ENCODE assay signal across 25 mouse cellular contexts in genomic region chr2:144836667-144837311, GRCm38 (mm10). TPM values are rescaled to one million over a fixed set of nuclear protein-coding genes. Genes with fewer than 3 reads are reported as not detected.
A peak's percentile ranks its signal among the peaks of the same experiment; 100 is the strongest.
DNase-seq lines count a peak whose midpoint lies in the region; ATAC-seq lines count a peak whose summit lies in the region.
"Had no signal": no experiment of that assay in that cellular context is flagged by ENCODE, and none has a peak within 500 bp of the region (broad histone marks: within the 10 kb centered on the region; RNA-seq: fewer than 3 reads in every experiment).

No protein-coding gene starts in this region.

- WGBS in kidney, embryonic 15.5 days = 60% methylated on average over 5 of the region's 5 CpGs
- 89% methylated on average over 5 of the region's 5 CpGs for WGBS in limb, embryonic 11.5 days
- WGBS in limb, embryonic 10.5 days = 92% methylated on average over 5 of the region's 5 CpGs
- 63% methylated on average over 5 of the region's 5 CpGs for WGBS in intestine, embryonic 15.5 days
- whole genome bisulfite sequencing in forebrain, embryonic 16.5 days = 94% methylated on average over 5 of the region's 5 CpGs

- H3K9me3 ChIP-seq in kidney, embryonic 15.5 days (replicated peaks) = no peaks in the 10 kb centered on the region
- H3K9me3 ChIP-seq in limb, embryonic 11.5 days (ENCODE audit: control insufficient read depth, low read length) = no peaks in the 10 kb centered on the region
- no peaks in the 10 kb centered on the region for H3K9me3 ChIP-seq in limb, embryonic 10.5 days (replicated peaks)
- H3K9me3 ChIP-seq in intestine, embryonic 15.5 days = no peaks in the 10 kb centered on the region
- H3K9me3 ChIP-seq in forebrain, embryonic 16.5 days (ENCODE audit: control insufficient read depth, low read length) = no peaks in the 10 kb centered on the region
- H3K9me3 ChIP-seq: forebrain, embryonic 13.5 days; heart, embryonic 15.5 days; liver, embryonic 12.5 days; midbrain, embryonic 13.5 days had no signal

- peak; percentile 70 for ATAC-seq in kidney, embryonic 15.5 days (replicated peaks; ENCODE audit: low FRiP score)
- no peak for ATAC-seq in limb, embryonic 11.5 days (ENCODE audit: insufficient number of reproducible peaks, low FRiP score, low TSS enrichment, low read depth)
- ATAC-seq in intestine, embryonic 15.5 days = peak; percentile 56
- no peak for ATAC-seq in forebrain, embryonic 16.5 days
- ATAC-seq: activated CD4-positive, CD25-positive, alpha-beta regulatory T cell, adult 4 months; forebrain, embryonic 13.5 days; hindbrain, postnatal 0 days; liver, embryonic 12.5 days; midbrain, embryonic 13.5 days had no signal

- DNase-seq in kidney, adult 9 months = no peak
- DNase-seq in limb, embryonic 11.5 days (ENCODE audit: low spot score) = peak; percentile 15
- no peak for DNase-seq in limb, embryonic 10.5 days (ENCODE audit: low spot score)
- DNase-seq in ES-CJ7 (ENCODE audit: low read depth, low spot score) = peak; percentile 0
- no peak for DNase-seq in thymus, postnatal 4 days
- DNase-seq: adrenal gland, adult 8-10 months; cerebellum, adult 2 months; cerebellum, postnatal 25 days; heart, postnatal 4 days; left cerebral cortex, postnatal 4 days; lung, adult 2 months had no signal

- peaks cover 17% of the 10 kb centered on the region for H3K4me1 ChIP-seq in kidney, embryonic 15.5 days
- no peaks in the 10 kb centered on the region for H3K4me1 ChIP-seq in limb, embryonic 11.5 days (ENCODE audit: control insufficient read depth, insufficient read depth, low read length)
- H3K4me1 ChIP-seq in limb, embryonic 10.5 days = no peaks in the 10 kb centered on the region
- no peaks in the 10 kb centered on the region for H3K4me1 ChIP-seq in intestine, embryonic 15.5 days (replicated peaks)
- no peaks in the 10 kb centered on the region for H3K4me1 ChIP-seq in forebrain, embryonic 16.5 days (replicated peaks; ENCODE audit: control insufficient read depth, insufficient read depth, low read length)
- H3K4me1 ChIP-seq: forebrain, embryonic 13.5 days; heart, embryonic 15.5 days; liver, embryonic 12.5 days; megakaryocyte, embryonic 14.5 days; midbrain, embryonic 13.5 days had no signal

- no peak overlapping the region for H3K4me3 ChIP-seq in kidney, embryonic 15.5 days (replicated peaks)
- H3K4me3 ChIP-seq in limb, embryonic 11.5 days (ENCODE audit: low read depth, low read length) = no peak overlapping the region
- no peak overlapping the region for H3K4me3 ChIP-seq in limb, embryonic 10.5 days
- no peak overlapping the region for H3K4me3 ChIP-seq in intestine, embryonic 15.5 days (replicated peaks)
- H3K4me3 ChIP-seq in forebrain, embryonic 16.5 days (replicated peaks; ENCODE audit: low read length) = no peak overlapping the region
- H3K4me3 ChIP-seq: forebrain, embryonic 13.5 days; gastrocnemius, adult 2 months; heart, embryonic 15.5 days; liver, embryonic 12.5 days; megakaryocyte, embryonic 14.5 days; midbrain, embryonic 13.5 days had no signal

- no peak overlapping the region for H3K4me2 ChIP-seq in kidney, embryonic 15.5 days
- H3K4me2 ChIP-seq in limb, embryonic 11.5 days (ENCODE audit: low read depth, severe bottlenecking) = no peak overlapping the region
- no peak overlapping the region for H3K4me2 ChIP-seq in intestine, embryonic 15.5 days (replicated peaks)
- no peak overlapping the region for H3K4me2 ChIP-seq in forebrain, embryonic 16.5 days (ENCODE audit: low read length)
- H3K4me2 ChIP-seq: forebrain, embryonic 13.5 days; heart, embryonic 15.5 days; liver, embryonic 12.5 days; midbrain, embryonic 13.5 days had no signal

- no peaks in the 10 kb centered on the region for H3K27me3 ChIP-seq in kidney, embryonic 15.5 days
- no peaks in the 10 kb centered on the region for H3K27me3 ChIP-seq in limb, embryonic 11.5 days (ENCODE audit: control insufficient read depth, insufficient read depth, low read length)
- H3K27me3 ChIP-seq in limb, embryonic 10.5 days (ENCODE audit: low read depth, poor library complexity, severe bottlenecking) = no peaks in the 10 kb centered on the region
- H3K27me3 ChIP-seq in intestine, embryonic 15.5 days (replicated peaks) = no peaks in the 10 kb centered on the region
- H3K27me3 ChIP-seq in forebrain, embryonic 16.5 days (replicated peaks; ENCODE audit: control insufficient read depth, insufficient read depth, low read length) = no peaks in the 10 kb centered on the region
- H3K27me3 ChIP-seq: forebrain, embryonic 13.5 days; heart, embryonic 15.5 days; liver, embryonic 12.5 days; megakaryocyte, embryonic 14.5 days; midbrain, embryonic 13.5 days had no signal

- H3K36me3 ChIP-seq in kidney, embryonic 15.5 days = no peaks in the 10 kb centered on the region
- no peaks in the 10 kb centered on the region for H3K36me3 ChIP-seq in limb, embryonic 11.5 days (ENCODE audit: control insufficient read depth, insufficient read depth, low read length)
- no peaks in the 10 kb centered on the region for H3K36me3 ChIP-seq in limb, embryonic 10.5 days
- no peaks in the 10 kb centered on the region for H3K36me3 ChIP-seq in intestine, embryonic 15.5 days
- no peaks in the 10 kb centered on the region for H3K36me3 ChIP-seq in forebrain, embryonic 16.5 days (ENCODE audit: control insufficient read depth, insufficient read depth)
- H3K36me3 ChIP-seq: heart, embryonic 15.5 days; liver, embryonic 12.5 days; midbrain, embryonic 13.5 days had no signal

- peak overlapping the region; percentile 70 for H3K27ac ChIP-seq in kidney, embryonic 15.5 days
- H3K27ac ChIP-seq in limb, embryonic 11.5 days (replicated peaks; ENCODE audit: low read depth, low read length) = no peak overlapping the region
- H3K27ac ChIP-seq in limb, embryonic 10.5 days = no peak overlapping the region
- H3K27ac ChIP-seq in intestine, embryonic 15.5 days = peak overlapping the region; percentile 3; the same call in 1 of the 2 replicates
- no peak overlapping the region for H3K27ac ChIP-seq in forebrain, embryonic 16.5 days (ENCODE audit: low read length)
- H3K27ac ChIP-seq: forebrain, embryonic 13.5 days; gastrocnemius, adult 2 months; heart, embryonic 15.5 days; hindbrain, postnatal 0 days; liver, embryonic 12.5 days; midbrain, embryonic 13.5 days had no signal

- H3K9ac ChIP-seq in kidney, embryonic 15.5 days = no peak overlapping the region
- no peak overlapping the region for H3K9ac ChIP-seq in limb, embryonic 11.5 days (ENCODE audit: low read length)
- H3K9ac ChIP-seq in intestine, embryonic 15.5 days = no peak overlapping the region
- no peak overlapping the region for H3K9ac ChIP-seq in forebrain, embryonic 16.5 days (replicated peaks; ENCODE audit: low read depth, low read length)
- H3K9ac ChIP-seq: forebrain, embryonic 13.5 days; heart, embryonic 15.5 days; liver, embryonic 12.5 days; midbrain, embryonic 13.5 days had no signal

RNA-seq across cellular contexts. Expression of gene Scp2d1, which starts 13.3 kb away (rescaled TPM):
- not detected in 2 replicates for polyA plus RNA-seq in kidney, embryonic 15.5 days (2015; fragmentation: Nextera tagmentation; extraction: Ambion mirVana)
- not detected in 2 replicates for polyA plus RNA-seq in limb, embryonic 11.5 days (2014; fragmentation: Nextera tagmentation; extraction: Ambion mirVana)
- polyA plus RNA-seq in limb, embryonic 10.5 days (2016; fragmentation: Nextera tagmentation; extraction: Ambion mirVana) = not detected in 2 replicates
- polyA plus RNA-seq in intestine, embryonic 15.5 days (2015; fragmentation: Nextera tagmentation; extraction: Ambion mirVana) = not detected in 2 replicates
- not detected in 2 replicates for polyA plus RNA-seq in forebrain, embryonic 16.5 days (2015; fragmentation: Nextera tagmentation; extraction: Ambion mirVana)
- polyA plus RNA-seq: activated CD4-positive, CD25-positive, alpha-beta regulatory T cell, adult 4 months; C2C12; cerebellum, adult 2 months; embryonic facial prominence, embryonic 14.5 days; forebrain, embryonic 13.5 days; heart, embryonic 15.5 days; hindbrain, postnatal 0 days; liver, embryonic 12.5 days; lung, adult 2 months; midbrain, embryonic 13.5 days; small intestine, adult 2 months had no signal

Comparison
In these comparisons a context has a peak if more than half of its experiments do, and no peak if none do; other contexts are left out.
1. DNase-seq: peak in limb, embryonic 11.5 days (single experiment) and ES-CJ7 (single experiment); none in kidney, adult 9 months (single experiment), limb, embryonic 10.5 days (single experiment) and thymus, postnatal 4 days (single experiment).
2. ATAC-seq: peak in kidney, embryonic 15.5 days (single experiment) and intestine, embryonic 15.5 days (single experiment); none in limb, embryonic 11.5 days (single experiment) and forebrain, embryonic 16.5 days (single experiment).
3. H3K27ac ChIP-seq: peak in kidney, embryonic 15.5 days (single experiment) and intestine, embryonic 15.5 days (single experiment); none in limb, embryonic 11.5 days (single experiment), limb, embryonic 10.5 days (single experiment) and forebrain, embryonic 16.5 days (single experiment).